Mouse (Mus musculus) megakaryocyte-erythroid progenitor cell, adult 5-6 weeks (primary cell): ENCODE data around the gene Man1c1. TPM values are rescaled to one million over a fixed set of nuclear protein-coding genes. Genes with fewer than 3 reads are reported as not detected.

ENCODE experiments used
- ATAC-seq: replicated peaks from 2 replicates; pipeline ENCODE4 v1.8.0; 2016; ENCODE audit warnings: mild to moderate bottlenecking, inconsistent platforms; ENCODE audit not compliant: severe bottlenecking, poor library complexity, low FRiP score, low TSS enrichment
- total RNA-seq, 2 experiments: library from RNA; stranded (forward) in 1 of 2; stranded (reverse) in 1 of 2; fragments of 200-1000, 215-1000 nt in 1 of 2; fragments of >200 nt in 1 of 2; fragmentation: Nextera tagmentation in 1 of 2; gene quantifications; 2 replicates each; pipeline ENCODE4 v1.2.3; 2014 to 2017

Man1c1 gene
- total RNA-seq, 2 experiments from 2014 or later, result 0.59 TPM; not detected in 1

- ATAC-seq, result no peak
Measured at GRCm38 (mm10) chr4:134730106-134730505, 26.0 kb upstream of the Man1c1 start.

DNA sequence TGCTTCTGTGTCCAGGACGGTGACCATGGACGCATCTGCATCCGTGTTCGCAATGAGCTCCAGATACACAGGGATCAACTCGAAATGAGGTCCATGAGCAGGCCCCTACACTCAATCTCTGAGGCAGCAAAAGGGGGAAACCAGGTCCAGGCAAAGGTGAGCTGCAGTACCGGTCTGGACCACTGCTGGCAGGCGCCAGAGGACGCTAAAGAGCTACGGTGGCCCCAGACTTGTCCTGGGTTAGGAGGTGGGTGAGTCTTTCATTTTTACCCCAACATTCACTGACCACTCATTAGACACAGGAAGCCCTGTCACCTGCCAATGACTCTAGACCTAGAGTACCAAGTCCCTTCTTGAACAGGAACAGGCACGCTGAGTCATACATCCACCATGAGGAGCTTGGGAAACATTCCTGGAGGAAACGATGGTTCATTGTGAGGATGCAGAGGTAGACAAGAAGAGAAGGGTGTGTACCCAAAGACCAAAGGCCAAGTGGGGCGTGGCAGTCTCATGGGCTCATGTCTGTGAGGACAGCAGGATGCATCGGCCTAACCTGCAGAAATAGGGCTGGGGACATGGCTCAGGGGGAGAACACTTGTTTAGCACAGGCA is 21.8 kb upstream of the Man1c1 start:
- ATAC-seq, result no peak

GRCm38 (mm10) chr4:134724974-134725373 is 20.9 kb upstream of the Man1c1 start:
- no peak for ATAC-seq

DNA sequence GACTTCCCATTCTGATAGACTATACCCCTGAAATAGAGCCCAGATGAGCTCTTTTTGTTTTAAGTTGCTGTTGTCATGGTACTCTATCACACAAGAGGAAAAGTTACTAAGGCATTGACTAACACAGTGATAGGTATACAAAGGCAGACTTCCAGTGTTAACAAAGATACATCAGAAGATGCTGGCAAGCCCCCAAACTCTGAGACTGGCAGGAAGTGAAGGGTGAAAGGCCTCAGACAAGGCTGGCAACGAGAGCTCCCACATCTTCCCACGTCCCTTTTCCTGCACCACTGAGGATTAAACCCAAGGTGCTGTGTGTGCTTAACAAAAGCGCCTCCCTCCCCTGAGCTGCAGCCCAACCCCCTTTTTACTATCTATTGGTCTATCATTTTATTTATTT is 19.2 kb upstream of the Man1c1 start:
- ATAC-seq, result no peak

DNA sequence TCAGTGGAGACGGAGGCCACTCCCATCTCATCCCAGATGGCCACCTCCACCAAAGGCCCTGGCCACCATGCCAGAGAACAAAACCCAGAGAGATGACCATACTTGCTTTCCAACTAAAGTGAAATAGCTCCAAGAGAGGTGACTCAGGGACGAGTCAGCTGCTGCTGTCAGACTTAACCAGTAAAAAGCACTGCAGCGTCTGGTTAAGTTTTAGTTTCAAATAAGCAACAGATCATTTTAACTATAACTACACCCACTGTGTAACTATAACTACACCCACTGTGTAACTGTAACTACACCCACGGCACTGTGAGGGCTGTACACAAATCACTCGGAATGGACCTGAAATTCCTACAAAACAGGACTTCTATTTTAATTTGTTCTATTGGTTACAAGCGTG is 17.0 kb upstream of the Man1c1 start:
- no peak for ATAC-seq

DNA sequence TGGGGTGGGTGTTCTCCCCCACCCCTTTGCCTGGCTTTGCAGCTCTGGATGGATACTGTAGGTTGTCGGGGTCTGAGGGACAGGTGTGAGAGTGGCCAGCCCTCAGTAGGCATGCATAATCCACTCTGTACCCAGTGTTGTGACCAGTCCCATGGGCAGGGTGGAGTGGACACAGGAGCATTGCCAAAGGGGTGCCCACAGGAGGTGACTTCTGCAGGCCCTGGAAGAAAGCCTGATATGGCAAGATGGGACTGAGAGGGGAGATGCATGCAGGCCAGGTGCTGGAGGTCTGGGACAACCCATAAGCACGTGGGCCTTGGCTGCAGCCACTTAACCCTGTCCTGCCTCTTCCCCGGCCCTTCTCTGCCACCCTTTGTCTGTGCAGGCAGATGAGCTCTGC is 16.3 kb upstream of the Man1c1 start:
- ATAC-seq, result no peak

DNA sequence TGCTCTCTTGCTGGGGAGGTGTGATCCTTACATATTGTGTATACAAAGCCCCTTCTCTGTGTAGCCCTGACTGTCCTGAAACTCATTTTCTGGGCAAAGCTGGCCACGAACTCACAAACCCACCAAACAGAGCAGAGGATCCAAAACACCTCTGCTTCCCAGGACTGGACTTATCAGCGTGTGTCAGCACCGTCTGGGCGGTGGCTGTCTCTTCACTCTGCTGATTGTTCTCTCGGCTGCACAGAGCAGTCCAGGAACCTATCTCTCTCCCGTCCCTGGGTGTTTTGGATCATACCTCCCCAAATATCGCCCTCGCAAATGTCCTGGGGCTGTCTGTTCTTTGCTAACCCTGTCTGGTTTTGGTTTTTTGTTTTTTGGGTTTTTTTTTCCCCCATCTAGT is 15.4 kb upstream of the Man1c1 start:
- ATAC-seq, result peak; percentile 92

- ATAC-seq, result peak; percentile 89
Measured at GRCm38 (mm10) chr4:134713937-134714336, 9.8 kb upstream of the Man1c1 start.

- ATAC-seq, result no peak
Measured at GRCm38 (mm10) chr4:134705311-134705710, 1.2 kb upstream of the Man1c1 start.

DNA sequence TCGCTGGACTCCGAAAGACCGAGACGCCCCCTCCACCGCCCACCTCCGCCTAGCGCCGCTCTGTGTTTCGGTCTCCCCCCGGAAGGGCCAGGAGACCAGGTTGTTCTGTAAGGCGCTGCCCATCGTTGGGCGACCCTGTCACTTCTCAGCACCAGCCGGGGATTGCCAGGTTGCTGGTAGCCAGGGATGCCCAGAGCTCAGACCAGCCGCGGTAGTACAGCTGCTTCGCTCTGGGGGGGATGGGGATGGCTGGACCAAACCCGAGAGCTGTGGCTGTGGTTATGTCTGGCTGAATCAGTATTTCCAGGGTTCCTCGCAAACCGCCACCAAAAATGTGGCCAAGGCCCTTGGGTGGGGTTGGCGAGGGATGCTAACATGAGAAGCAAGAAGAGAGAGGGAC is 500 bp upstream of the Man1c1 start:
- ATAC-seq, result no peak

DNA sequence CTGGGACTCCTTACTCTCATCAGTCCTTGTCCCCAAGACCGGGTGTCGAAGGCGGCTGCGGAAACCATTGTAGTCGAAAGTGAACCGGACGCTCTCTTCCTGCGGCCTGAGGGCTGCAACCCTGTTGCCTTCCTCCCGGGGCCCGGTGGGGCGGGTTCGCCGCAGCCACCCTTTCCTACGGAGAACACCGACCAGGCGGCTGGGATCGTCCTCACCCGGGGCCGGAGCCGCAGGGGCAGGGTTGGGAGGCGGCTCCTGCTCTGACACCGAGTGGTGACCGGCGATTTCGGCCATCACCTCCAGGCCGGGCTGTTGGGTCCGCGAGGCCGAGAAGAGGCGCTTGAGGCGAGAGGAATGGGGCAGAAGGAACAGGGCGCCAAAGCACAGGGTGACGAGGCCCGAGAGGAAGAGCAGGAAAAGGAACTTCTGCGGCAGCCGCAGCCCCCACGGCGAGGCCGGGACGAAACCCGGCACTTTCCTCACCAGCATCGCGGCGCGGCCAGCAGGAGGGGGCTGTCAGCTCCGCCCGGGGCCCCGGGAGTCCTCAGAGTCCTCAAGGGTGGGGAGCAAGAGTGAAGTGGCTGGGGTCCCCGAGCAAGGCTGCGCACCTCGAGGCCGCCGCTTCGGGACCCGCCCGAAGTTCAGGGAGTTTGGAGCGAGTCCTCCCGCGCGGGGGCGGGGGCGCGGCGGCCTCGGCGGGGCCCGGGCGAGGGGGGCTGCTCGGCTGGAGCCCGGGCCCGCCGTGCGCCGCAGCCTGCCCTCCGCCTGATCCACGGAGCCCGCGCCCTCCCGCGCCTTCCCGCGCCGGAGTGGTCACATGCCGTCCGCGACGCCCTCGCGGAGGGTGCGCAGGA is 882 bp downstream of the Man1c1 start:
- no peak for ATAC-seq

DNA sequence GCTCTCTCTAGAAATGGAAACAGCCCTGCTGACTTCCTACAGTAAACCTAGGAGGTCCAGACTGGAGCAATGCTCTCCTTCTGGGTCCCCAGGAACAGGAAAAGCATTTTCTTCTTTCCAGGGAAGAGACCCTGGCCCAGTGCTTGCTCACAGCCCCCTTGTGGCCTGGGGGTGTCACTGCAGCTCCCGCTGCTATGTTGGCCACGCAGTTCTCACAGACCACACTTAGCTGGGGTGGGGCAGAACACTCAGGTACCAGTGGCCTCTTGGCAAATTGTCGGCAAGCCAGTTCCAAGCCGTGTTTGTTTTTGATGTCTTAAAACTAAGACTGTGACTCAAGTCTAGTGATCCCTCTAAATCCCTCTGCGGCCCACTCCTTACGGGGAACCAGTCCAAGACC is 2.2 kb downstream of the Man1c1 start:
- no peak for ATAC-seq

DNA sequence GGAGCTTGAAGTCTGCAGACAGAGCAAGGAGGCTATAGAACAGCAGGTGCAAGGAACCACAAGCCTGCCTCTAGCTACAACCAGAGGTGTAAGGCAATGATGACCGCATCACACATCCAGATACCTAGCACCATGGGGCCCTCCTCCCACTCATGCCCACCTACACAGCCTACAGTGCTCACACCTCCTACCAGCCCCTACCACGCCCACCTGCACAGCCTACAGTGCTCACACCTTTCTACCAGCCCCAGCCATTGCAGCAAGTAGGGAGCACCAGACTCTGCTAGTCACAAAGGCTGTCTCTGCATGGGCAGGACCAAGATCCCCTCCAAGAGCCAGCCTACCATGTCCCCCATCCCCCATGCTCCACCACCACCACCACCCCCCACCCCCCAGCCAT is 3.2 kb downstream of the Man1c1 start:
- ATAC-seq, result no peak

DNA sequence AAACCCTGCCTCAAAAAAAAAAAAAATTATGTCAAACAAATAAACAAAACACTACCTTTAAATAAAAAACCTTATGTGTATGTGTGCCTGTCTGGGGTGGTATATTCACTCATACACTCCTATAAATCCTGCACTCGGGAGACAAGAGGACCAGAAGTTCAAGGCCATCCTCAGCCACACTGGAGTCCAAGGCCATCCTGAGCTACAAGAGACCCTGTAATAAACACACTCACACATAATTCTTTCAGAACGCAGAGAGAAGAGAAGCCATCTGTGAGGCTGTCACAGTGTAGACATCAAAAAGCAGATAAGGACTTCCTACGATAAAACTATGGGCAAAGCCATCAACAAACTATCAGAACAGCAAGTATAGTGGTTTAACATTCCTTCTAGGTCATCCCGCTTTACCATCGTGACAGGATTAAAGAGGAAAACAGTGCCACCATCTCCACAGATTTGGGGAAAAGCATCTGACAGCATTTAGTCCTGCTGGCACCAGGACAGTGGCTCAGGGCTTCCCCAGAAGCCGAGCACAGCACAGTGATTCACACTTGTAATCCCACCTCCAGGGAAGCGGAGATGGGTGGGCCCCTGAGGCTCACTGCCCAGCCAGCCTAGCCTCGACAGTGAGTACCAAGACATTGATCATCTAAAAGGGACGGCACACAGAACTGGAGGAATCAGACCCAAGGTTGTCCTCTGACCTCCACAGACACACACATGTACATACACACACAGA is 10.7 kb downstream of the Man1c1 start:
- ATAC-seq, result no peak

DNA sequence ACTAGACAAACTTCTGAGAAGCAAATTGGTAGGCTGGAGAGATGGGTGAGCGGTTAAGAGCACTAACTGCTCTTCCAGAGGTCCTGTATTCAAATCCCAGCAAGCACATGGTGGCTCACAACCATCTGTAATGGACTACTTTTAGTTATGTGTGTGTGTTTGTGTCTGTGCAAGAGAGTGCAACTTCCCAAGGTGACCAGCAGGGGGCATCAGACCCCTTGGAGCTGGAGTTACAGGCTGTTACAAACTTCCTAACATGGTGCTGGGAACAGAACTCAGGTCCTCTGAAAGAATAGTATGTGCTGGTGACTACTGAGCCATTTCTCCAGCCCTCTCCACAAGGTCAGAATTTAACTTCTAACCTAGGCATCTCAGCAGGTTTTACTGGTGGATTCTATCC is 11.7 kb downstream of the Man1c1 start:
- ATAC-seq, result no peak

GRCm38 (mm10) chr4:134686022-134686661 is 17.9 kb downstream of the Man1c1 start:
- no peak for ATAC-seq

DNA sequence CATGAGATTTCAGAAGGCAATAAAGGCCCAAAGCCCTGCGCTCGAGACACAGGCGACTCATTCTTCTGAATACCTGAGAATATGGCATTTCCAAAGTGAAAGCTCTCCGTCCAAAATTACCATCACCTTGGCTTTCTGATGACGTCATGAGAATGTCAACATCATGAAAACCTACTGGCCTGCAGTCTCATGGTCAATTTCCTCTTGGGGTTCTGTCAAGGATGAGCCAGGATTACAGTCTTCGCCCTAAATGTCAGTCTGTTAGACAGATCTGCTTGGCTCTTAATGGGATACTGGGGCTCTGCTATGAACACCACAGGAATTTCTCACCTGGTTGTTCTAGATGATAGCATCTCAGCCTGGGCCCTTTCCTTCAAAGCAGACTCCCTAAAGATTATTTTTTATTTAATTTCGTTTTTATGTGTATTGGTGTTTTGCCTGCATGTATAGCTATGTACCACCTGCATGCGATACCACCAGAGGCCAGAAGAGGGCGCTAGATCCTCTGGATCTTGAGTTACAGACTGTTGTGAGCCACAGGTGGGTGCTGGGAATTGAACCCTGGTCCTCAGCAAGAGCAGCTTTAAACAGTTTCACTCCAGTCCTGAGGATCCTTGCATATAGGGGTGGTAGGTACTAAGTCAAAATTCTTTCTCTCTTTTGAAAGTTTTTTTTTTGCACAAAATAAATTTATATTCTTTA is 19.3 kb downstream of the Man1c1 start:
- ATAC-seq, result no peak

- ATAC-seq, result no peak
Measured at GRCm38 (mm10) chr4:134683892-134684291, 20.2 kb downstream of the Man1c1 start.

DNA sequence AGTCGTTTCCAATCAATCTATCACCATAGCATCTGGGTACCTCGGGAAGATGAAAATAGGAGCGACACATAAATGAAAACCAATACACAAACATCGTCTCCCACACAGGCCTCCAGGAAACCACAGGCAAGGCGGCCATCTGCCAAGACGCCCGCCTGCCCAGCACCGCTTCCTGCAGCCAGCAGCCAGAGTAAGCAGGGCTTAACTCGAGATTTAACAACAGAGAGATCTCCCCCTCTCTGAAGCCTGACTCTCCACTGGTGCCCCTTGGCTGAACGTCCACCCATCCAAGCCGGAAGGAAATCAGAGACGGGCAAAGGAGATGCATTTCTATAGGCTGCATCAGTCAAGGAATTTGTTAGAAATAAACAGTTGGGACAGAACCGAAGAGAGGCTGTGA is 21.1 kb downstream of the Man1c1 start:
- ATAC-seq, result 0 out of 2 replicates have a peak, but pooled peaks have one; percentile 43
